Mouse (Mus musculus) CH12.LX (cell line): ENCODE data around the gene D230025D16Rik.

Source experiments
- CHD2 ChIP-seq: IDR thresholded peaks from 2 replicates; pipeline ENCODE4 v1.6.1; 2011; ENCODE audit warnings: low read length, improper control_type of control experiment
- E2F4 ChIP-seq: IDR thresholded peaks from 2 replicates; pipeline ENCODE4 v1.6.1; 2011; ENCODE audit warnings: low read depth, low read length, improper control_type of control experiment; ENCODE audit not compliant: insufficient replicate concordance
- HCFC1 ChIP-seq: IDR thresholded peaks from 2 replicates; pipeline ENCODE4 v1.6.1; 2012; ENCODE audit warnings: low read depth, mild to moderate bottlenecking, inconsistent platforms, low read length, improper control_type of control experiment
- POLR2A ChIP-seq: IDR thresholded peaks from 2 replicates; pipeline ENCODE4 v1.6.1; 2011; ENCODE audit warnings: low read depth, mild to moderate bottlenecking, improper control_type of control experiment, low read length
- UBTF ChIP-seq: IDR thresholded peaks from 2 replicates; pipeline ENCODE4 v1.6.1; 2012; ENCODE audit warnings: low read depth, mild to moderate bottlenecking, inconsistent platforms, low read length, improper control_type of control experiment, moderate library complexity
- ZNF384 ChIP-seq: IDR thresholded peaks from 2 replicates; pipeline ENCODE4 v1.6.1; 2012; ENCODE audit warnings: low read depth, low read length, improper control_type of control experiment, inconsistent platforms

DNA sequence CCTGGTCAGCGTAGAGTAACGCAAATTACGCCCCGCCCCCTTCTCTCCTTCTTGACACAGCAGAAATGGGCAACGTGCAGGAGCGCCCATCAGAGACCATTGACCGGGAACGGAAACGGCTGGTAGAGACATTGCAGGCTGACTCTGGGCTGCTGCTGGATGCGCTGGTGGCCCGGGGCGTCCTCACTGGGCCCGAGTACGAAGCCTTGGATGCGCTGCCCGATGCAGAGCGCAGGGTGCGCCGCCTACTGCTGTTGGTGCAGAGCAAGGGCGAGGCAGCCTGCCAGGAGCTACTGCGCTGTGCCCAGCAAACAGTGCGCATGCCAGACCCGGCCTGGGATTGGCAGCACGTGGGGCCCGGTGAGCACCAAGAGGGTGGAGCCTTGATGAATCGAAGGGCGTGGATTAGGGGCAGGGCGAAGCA, 54.0 kb downstream of the D230025D16Rik start:
- TF ChIP-seq HCFC1 (no peak), ZNF384 (no peak), POLR2A (no peak), E2F4 (no peak), CHD2 (no peak), UBTF (no peak)
